In the genomic region with DNA sequence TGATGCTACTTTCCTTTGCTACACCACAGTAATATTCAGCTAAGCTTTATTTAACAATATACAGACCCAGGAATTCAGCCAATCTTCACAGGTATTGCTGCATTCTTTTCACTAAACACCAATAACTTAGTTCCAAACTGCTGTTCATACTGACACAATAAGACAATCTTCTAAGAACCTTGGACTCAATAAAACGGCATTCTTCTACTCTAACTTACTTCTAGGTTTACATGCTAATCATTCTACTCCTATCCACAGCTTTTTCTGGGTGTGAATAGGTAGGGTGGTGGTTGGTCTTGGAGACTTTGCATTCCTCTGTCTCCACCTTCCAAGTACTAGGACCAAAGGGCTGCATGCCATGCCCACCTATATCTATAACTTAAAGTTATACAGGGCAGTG, we compare ENCODE assay signal across 22 mouse cellular contexts. TPM values are rescaled to one million over a fixed set of nuclear protein-coding genes. Genes with fewer than 3 reads are reported as not detected.
DNase-seq lines count a peak whose midpoint lies in the region; ATAC-seq and TF ChIP-seq lines count a peak whose summit lies in the region.
"Had no signal": no experiment of that assay in that cellular context is flagged by ENCODE, and none has a peak within 500 bp of the region (broad histone marks: within the 10 kb centered on the region; RNA-seq: fewer than 3 reads in every experiment).

No protein-coding gene starts in this region.

- H3K27ac ChIP-seq in intestine, embryonic 15.5 days = no peak overlapping the region
- H3K27ac ChIP-seq in intestine, embryonic 16.5 days (ENCODE audit: low read length) = no peak overlapping the region
- no peak overlapping the region for H3K27ac ChIP-seq in intestine, postnatal 0 days (ENCODE audit: low read depth, low read length)

- no peaks in the 10 kb centered on the region for H3K4me1 ChIP-seq in intestine, embryonic 15.5 days (replicated peaks)
- no peaks in the 10 kb centered on the region for H3K4me1 ChIP-seq in intestine, embryonic 16.5 days (ENCODE audit: control insufficient read depth, insufficient read depth, low read length)
- no peaks in the 10 kb centered on the region for H3K4me1 ChIP-seq in intestine, postnatal 0 days (replicated peaks; ENCODE audit: control insufficient read depth, insufficient read depth, low read length)

- TF ChIP-seq CTCF in intestine, postnatal 0 days (IDR thresholded peaks at IDR 0.05; ENCODE audit: low read depth) = no peak

- H3K9ac ChIP-seq in intestine, embryonic 15.5 days = no peak overlapping the region
- no peak overlapping the region for H3K9ac ChIP-seq in intestine, embryonic 16.5 days (ENCODE audit: low read depth, low read length)
- H3K9ac ChIP-seq in intestine, postnatal 0 days (ENCODE audit: low read depth, low read length) = no peak overlapping the region

- DNase-seq in large intestine, adult 2 months (ENCODE audit: low read depth, low spot score) = peak; percentile 53
- no peak for DNase-seq in spleen, adult 18-20 months
- DNase-seq in left cerebral cortex, adult 18-20 months (ENCODE audit: low spot score in 2 of 2) = no peak
- DNase-seq: adrenal gland, adult 2 months; adrenal gland, adult 8-10 months; adrenal gland, postnatal 10 days; adrenal gland, postnatal 14 days; adrenal gland, postnatal 25 days; adrenal gland, postnatal 36 days; B cell, adult 2 months; cerebellum, adult 11 months; cerebellum, adult 11-12 months had no signal

- H3K4me2 ChIP-seq in intestine, embryonic 15.5 days (replicated peaks) = no peak overlapping the region
- H3K4me2 ChIP-seq in intestine, embryonic 16.5 days (ENCODE audit: low read depth, low read length) = no peak overlapping the region
- H3K4me2 ChIP-seq in intestine, postnatal 0 days (replicated peaks; ENCODE audit: low read depth) = no peak overlapping the region

- no peaks in the 10 kb centered on the region for H3K27me3 ChIP-seq in intestine, embryonic 15.5 days (replicated peaks)
- no peaks in the 10 kb centered on the region for H3K27me3 ChIP-seq in intestine, embryonic 16.5 days (replicated peaks; ENCODE audit: control insufficient read depth, insufficient read depth, low read length)
- no peaks in the 10 kb centered on the region for H3K27me3 ChIP-seq in intestine, postnatal 0 days (replicated peaks; ENCODE audit: control insufficient read depth, insufficient read depth, low read length)
- H3K27me3 ChIP-seq: CH12.LX, Patski had no signal

- H3K36me3 ChIP-seq in intestine, embryonic 15.5 days = 0 out of 2 replicates have a peak, but pooled peaks cover 2% of the 10 kb centered on the region
- peaks cover 3% of the 10 kb centered on the region; the same call in 1 of the 2 replicates for H3K36me3 ChIP-seq in intestine, embryonic 16.5 days (ENCODE audit: control insufficient read depth, insufficient read depth, low read length)
- peaks cover 27% of the 10 kb centered on the region for H3K36me3 ChIP-seq in intestine, postnatal 0 days (ENCODE audit: control insufficient read depth, insufficient read depth)

- peak; percentile 65 for ATAC-seq in intestine, embryonic 15.5 days
- peak; percentile 83 for ATAC-seq in intestine, embryonic 16.5 days
- peak; percentile 69; the same call in 1 of the 2 replicates for ATAC-seq in intestine, postnatal 0 days
- ATAC-seq in erythroid progenitor cell, adult 5-6 weeks (replicated peaks; ENCODE audit: low FRiP score, poor library complexity, severe bottlenecking) = no peak
- ATAC-seq in megakaryocyte progenitor cell, adult 5-6 weeks (replicated peaks; ENCODE audit: poor library complexity) = no peak
- ATAC-seq: activated CD4-positive, CD25-positive, alpha-beta regulatory T cell, adult 4 months; CD4-positive, CD25-positive, alpha-beta regulatory T cell, adult 4 months; Patski had no signal

- 74% methylated on average over 1 of the region's 1 CpGs for WGBS in intestine, embryonic 15.5 days
- WGBS in intestine, embryonic 16.5 days = 69% methylated on average over 1 of the region's 1 CpGs
- WGBS in intestine, postnatal 0 days = 48% methylated on average over 1 of the region's 1 CpGs
- WGBS in large intestine, adult 2 months = 42% methylated on average over 1 of the region's 1 CpGs

- H3K4me3 ChIP-seq in intestine, embryonic 15.5 days (replicated peaks) = no peak overlapping the region
- H3K4me3 ChIP-seq in intestine, embryonic 16.5 days (ENCODE audit: low read length) = no peak overlapping the region
- H3K4me3 ChIP-seq in intestine, postnatal 0 days (ENCODE audit: low read depth, low read length) = no peak overlapping the region

- no peaks in the 10 kb centered on the region for H3K9me3 ChIP-seq in intestine, embryonic 15.5 days
- H3K9me3 ChIP-seq in intestine, embryonic 16.5 days (ENCODE audit: control insufficient read depth, low read length) = no peaks in the 10 kb centered on the region
- H3K9me3 ChIP-seq in intestine, postnatal 0 days (ENCODE audit: control insufficient read depth) = no peaks in the 10 kb centered on the region
- H3K9me3 ChIP-seq: G1E had no signal

RNA-seq across cellular contexts. Expression of a gene that starts 40.3 kb away (rescaled TPM):
- polyA plus RNA-seq in intestine, embryonic 15.5 days (2015; fragmentation: Nextera tagmentation; extraction: Ambion mirVana) = 829 and 865 TPM in 2 replicates
- 744 and 753 TPM in 2 replicates for polyA plus RNA-seq in intestine, embryonic 16.5 days (2015; fragmentation: Nextera tagmentation; extraction: Ambion mirVana)
- polyA plus RNA-seq in intestine, postnatal 0 days (2015; fragmentation: Nextera tagmentation; extraction: Ambion mirVana) = 471 and 493 TPM in 2 replicates
- polyA plus RNA-seq in large intestine, adult 2 months (2012; rRNA removed) = 126 and 130 TPM in 2 replicates
- total RNA-seq in erythroid progenitor cell, adult 5-6 weeks (2015; ENCODE audit: low replicate concordance) = 417 TPM in 2 replicates
- 315 and 593 TPM in 2 replicates for total RNA-seq in erythroid progenitor cell, adult 5-6 weeks (2017; ENCODE audit: low replicate concordance)
- total RNA-seq in megakaryocyte progenitor cell, adult 5-6 weeks (2015) = 1,937 and 1,943 TPM in 2 replicates
- total RNA-seq in megakaryocyte progenitor cell, adult 5-6 weeks (2017) = 3,821 and 3,826 TPM in 2 replicates
- 100 to 1,000 TPM; 203 to 223 TPM for total RNA-seq in left cerebral cortex, adult 18-20 months (2021)

Comparison
In these comparisons a context has a peak if more than half of its experiments do, and no peak if none do; other contexts are left out.
1. ATAC-seq: peak in intestine, embryonic 15.5 days (single experiment), intestine, embryonic 16.5 days (single experiment) and intestine, postnatal 0 days (single experiment); none in erythroid progenitor cell, adult 5-6 weeks (single experiment) and megakaryocyte progenitor cell, adult 5-6 weeks (single experiment).